Mouse (Mus musculus): ENCODE data around the gene Myh8.

Gene Myh8

GRCm38 (mm10) chr11:67276601-67277174 is at the start of gene Myh8:
Myh8 (plus strand) TSS chr11:67277124.
- no peak for DNase-seq (ENCODE audit: low read depth in 2 of 2, low spot score in 2 of 2)

DNA sequence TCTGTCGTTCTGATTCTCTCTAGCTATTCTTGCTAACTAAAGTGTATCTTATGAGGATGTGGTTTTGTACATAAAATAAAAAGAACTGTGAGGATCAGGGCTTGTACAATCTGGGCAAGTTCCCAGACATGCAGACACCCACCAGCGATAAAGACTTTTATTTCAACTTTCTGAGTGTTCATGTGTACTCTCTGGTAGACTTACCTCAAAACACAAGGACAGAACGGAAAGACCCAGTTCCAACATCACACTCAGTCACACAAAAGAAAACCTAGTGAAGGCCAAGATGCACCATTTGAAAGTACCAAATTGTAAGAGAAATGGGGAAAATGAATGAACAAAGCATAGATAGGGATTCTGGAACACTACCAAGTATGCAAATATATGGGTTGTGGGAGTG is 48.2 kb upstream of the Myh8 start:
- DNase-seq (ENCODE audit: low read depth in 2 of 2, low spot score in 2 of 2) = no peak

DNA sequence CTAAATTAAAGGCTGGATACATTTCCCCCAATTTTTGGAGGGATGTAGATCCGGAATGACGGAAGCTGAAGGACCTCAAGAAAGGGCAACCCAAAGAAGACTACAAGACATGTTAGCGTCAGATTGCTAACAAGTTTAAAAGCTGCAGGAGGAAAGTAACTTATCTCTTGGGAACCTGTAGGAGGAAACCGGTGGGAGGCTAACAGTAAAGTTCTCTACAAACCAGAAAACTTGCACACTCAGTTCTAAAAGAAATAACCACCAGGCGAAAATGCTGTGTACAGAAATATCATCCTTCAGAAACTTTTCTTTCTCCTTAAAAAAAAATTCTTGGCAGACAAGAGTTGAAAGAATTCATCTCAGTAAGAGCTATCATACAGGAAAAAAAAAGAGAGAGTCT is 47.8 kb upstream of the Myh8 start:
- no peak for DNase-seq (ENCODE audit: low read depth in 2 of 2, low spot score in 2 of 2)

GRCm38 (mm10) chr11:67229946-67230345 is 47.0 kb upstream of the Myh8 start:
- DNase-seq (ENCODE audit: low read depth in 2 of 2, low spot score in 2 of 2) = no peak

DNA sequence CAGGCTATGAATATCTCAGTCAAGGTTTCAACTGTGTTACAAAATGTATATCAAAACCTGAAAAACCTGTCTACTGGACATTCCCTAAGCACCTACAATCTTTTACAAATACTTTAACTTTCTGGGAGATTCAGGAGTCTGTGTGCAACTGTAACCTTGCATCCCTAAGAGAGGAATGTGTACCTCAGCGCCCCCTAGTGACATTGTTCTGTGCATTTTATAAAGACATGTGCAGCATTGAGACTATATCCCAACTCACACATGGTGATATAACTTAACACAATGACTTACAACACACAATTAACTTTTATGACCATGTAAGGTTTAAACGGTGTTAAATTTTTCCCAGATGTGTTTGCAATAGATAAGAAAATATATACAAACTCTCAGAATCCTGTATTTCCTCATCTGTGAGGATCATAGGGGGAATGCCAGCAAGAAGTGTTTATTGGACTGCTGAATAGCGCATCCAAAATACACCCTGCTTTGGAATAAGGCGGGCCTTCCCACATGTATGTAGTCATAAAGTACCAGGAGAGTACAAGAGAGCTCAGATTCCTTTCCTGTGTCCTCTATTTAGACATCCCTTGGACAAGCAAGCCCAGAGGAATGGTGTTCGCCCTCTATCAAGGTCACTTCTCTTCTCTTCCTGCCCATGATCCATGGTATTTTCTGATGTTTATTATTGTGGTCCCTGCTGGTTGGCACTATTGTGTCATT is 41.1 kb upstream of the Myh8 start:
- no peak for DNase-seq (ENCODE audit: low read depth in 2 of 2, low spot score in 2 of 2)

DNA sequence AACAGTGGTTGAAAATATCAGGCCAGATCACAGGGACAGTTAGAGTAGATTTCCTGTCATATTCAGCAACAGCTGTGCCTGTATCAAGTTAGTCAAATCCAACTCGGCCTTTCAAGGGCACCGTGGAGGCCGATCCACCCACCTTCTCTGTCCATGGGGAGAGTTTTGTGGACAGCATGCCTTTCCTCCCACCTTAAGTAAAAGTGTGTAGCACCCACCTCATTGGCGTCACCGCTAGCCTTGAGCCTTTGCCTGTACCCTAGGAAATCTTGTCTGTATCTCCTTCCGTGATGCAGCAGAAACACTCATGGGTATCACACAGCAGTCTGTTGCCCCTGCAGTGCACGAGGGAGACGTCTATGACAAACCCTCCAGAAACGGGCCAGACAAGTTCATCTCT is 40.1 kb upstream of the Myh8 start:
- DNase-seq (ENCODE audit: low read depth in 2 of 2, low spot score in 2 of 2) = no peak

GRCm38 (mm10) chr11:67237481-67238079 is 39.3 kb upstream of the Myh8 start, which contains the start of gene Myh4:
Myh4 (plus strand) TSS chr11:67238029.
- no peak for DNase-seq (ENCODE audit: low read depth in 2 of 2, low spot score in 2 of 2)

- no peak for DNase-seq (ENCODE audit: low read depth in 2 of 2, low spot score in 2 of 2)
These were observed 35.9 kb upstream of the Myh8 start for GRCm38 (mm10) chr11:67241051-67241450.

DNA sequence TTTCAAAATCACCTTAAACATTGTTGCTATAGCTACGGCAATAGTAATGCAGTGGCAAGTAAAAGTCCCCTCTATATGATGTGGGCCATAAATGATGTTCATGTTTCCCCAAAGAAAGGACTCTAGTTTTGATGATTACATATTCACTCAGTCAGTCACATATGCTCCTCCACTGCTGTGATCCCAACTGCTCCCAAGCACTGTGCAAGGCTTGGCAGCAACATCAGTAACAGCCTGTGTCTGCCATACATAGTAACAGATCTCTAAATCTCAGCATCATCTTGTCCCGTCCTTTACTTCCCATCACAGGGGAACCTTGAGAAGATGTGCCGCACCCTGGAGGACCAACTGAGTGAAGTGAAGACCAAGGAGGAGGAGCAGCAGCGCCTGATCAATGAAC is 23.2 kb upstream of the Myh8 start:
- no peak for DNase-seq (ENCODE audit: low read depth in 2 of 2, low spot score in 2 of 2)

- no peak for DNase-seq (ENCODE audit: low read depth in 2 of 2, low spot score in 2 of 2)
These were observed 19.9 kb upstream of the Myh8 start for GRCm38 (mm10) chr11:67257048-67257447.

- no peak for DNase-seq (ENCODE audit: low read depth in 2 of 2, low spot score in 2 of 2)
These were observed 16.0 kb upstream of the Myh8 start for GRCm38 (mm10) chr11:67260956-67261355.

GRCm38 (mm10) chr11:67293440-67293839 is 16.5 kb downstream of the Myh8 start:
- DNase-seq (ENCODE audit: low read depth in 2 of 2, low spot score in 2 of 2) = no peak

DNA sequence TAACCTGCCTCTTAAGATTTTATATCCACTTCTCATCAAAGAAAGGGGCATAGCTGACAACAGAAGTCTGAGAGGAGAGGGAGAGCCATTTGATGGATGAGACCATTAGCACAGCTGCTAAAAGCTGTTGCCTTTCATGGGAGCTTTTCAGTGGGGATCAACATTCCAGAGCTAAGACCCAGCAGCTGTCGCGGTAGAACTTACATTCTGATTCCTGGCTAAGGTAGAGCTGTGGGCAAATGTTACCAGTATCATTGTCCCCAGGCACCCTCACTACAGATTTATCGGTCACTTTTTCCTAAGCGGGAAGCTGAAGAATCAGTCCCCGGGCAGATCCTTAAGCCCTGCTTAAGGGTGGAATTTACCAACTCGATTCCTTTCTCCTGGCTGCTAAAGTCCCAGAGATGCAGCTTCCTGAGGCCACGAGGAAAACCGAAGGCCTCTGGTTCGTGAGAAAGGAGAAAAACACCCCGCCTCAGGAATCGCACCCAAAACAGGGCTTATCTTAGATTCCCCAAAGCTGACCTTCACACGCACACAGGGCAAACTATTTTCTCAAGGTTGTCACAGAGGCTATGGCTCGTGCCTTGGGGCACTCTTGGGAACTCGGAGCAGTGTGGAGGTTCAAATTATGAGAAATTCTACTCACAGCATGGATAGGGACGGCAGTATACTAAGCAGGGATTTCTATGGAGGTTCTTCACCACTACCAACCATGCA is 37.0 kb downstream of the Myh8 start:
- DNase-seq (ENCODE audit: low read depth in 2 of 2, low spot score in 2 of 2) = no peak

- no peak for DNase-seq (ENCODE audit: low read depth in 2 of 2, low spot score in 2 of 2)
These were observed 44.4 kb downstream of the Myh8 start, which contains the start of gene Myh13 for GRCm38 (mm10) chr11:67321358-67321757. Myh13 (plus strand) TSS chr11:67321658.

DNA sequence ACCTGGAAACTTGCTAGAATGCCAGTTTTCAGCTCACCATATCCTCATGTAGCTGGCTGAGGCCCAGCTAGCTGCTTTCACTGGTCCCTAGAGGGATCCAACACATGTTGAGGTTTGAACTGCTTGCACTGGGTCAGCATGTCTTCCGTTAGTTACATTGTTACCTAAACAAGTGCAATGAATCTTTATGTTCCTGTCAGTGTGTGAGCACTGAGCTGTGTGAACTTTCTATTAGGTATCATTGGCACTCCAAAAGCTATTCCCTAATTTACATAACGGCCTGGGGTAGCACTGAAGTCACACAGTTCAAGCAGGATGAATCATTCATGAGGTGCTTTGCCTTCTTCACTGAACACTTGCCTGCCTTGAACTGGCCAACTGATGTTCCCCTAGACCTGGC is 49.6 kb downstream of the Myh8 start:
- no peak for DNase-seq (ENCODE audit: low read depth in 2 of 2, low spot score in 2 of 2)

- no peak for DNase-seq (ENCODE audit: low read depth in 2 of 2, low spot score in 2 of 2)
These were observed 67.6 kb downstream of the Myh8 start for GRCm38 (mm10) chr11:67344556-67344955.

DNA sequence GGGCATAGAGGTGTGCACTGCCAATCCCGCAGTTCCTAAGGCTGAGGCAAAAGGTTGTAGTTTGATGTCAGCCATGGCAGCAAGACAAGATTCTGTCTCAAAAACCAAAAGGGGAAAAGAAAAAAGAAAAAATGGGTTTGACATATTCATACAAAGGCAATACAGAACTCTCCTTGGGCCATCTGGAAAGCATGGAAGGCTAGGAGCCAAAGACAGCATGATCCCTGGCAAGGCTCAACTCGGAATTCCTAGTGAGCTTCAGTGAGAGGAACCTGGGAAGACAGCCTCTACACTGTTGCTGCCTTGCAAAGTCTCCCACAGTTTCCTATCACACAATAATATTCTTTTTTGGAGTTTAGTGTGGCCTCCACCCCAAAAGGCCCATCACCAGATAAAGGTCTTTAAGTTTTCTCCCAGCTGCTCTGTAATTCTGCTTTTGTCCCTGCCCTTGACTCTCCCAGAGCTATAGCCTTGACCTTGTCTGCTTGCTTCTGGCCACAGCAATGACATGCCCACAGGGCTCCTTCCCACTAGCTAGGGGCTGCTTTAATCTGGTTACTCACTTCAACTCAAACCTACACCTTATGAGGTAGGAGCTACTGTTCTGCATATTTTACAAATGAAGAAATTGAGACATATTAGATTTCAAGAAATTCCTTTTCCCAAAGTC is 68.4 kb downstream of the Myh8 start:
- DNase-seq (ENCODE audit: low read depth in 2 of 2, low spot score in 2 of 2) = no peak

DNA sequence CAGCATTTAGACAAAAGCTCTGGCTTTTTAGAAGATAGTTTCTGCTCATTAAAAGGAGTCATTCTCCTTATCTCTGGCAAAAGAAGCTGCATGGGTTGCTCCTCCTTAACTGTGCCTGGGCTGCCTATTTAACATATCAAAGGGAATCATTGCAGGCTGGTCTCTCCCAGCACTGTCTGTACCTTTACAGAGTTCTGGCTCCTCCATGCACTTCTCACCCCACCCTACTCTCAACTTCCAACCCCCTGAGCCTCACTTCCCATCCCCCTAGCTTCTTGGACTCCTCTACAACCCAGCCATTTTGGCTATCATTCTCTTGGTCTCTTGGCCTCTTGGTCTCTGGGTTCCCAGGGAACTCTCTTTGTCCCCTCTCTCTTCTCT is 68.9 kb downstream of the Myh8 start:
- no peak for DNase-seq (ENCODE audit: low read depth in 2 of 2, low spot score in 2 of 2)

GRCm38 (mm10) chr11:67350153-67350768 is 73.3 kb downstream of the Myh8 start:
- no peak for DNase-seq (ENCODE audit: low read depth in 2 of 2, low spot score in 2 of 2)

GRCm38 (mm10) chr11:67353011-67353410 is 76.1 kb downstream of the Myh8 start:
- DNase-seq (ENCODE audit: low read depth in 2 of 2, low spot score in 2 of 2) = no peak

- DNase-seq (ENCODE audit: low read depth in 2 of 2, low spot score in 2 of 2) = no peak
These were observed 81.1 kb downstream of the Myh8 start for GRCm38 (mm10) chr11:67358031-67358430.

Data from CD8-positive naive resting alpha-beta T cell, adult 2 months (primary cell).